Mouse (Mus musculus): ENCODE measurements around the gene Myct1. TPM values are rescaled to one million over a fixed set of nuclear protein-coding genes. Genes with fewer than 3 reads are reported as not detected.

Gene Myct1
- polyA plus RNA-seq (2015; fragmentation: Nextera tagmentation; extraction: Ambion mirVana) = 0.64 and 1.0 TPM in 2 replicates

- Histone ChIP-seq H3K4me2 (no peak within 1 kb of the TSS), H3K4me1 (no peaks in the 10 kb centered on the region), H3K27ac (no peak within 1 kb of the TSS), H3K27me3 (no peaks in the 10 kb centered on the region), H3K9me3 (replicated peaks) (no peaks in the 10 kb centered on the region), H3K4me3 (no peak within 1 kb of the TSS), H3K36me3 (ENCODE audit: poor library complexity, severe bottlenecking) (no peaks in the 10 kb centered on the region), H3K9ac (no peak within 1 kb of the TSS)
- 69% methylated on average over 5 of the region's 5 CpGs for WGBS
- no peak for ATAC-seq
These were observed at the start of gene Myct1 for GRCm38 (mm10) chr10:5593464-5593863. TSS of gene Myct1 (plus strand) at chr10:5593775.

- H3K4me2 ChIP-seq = no peak overlapping the region
- peaks cover 6% of the 10 kb centered on the region for H3K4me1 ChIP-seq
- H3K27me3 ChIP-seq = no peaks in the 10 kb centered on the region
- no peak overlapping the region for H3K27ac ChIP-seq
- no peak overlapping the region for H3K9ac ChIP-seq
- ATAC-seq = no peak
- no peaks in the 10 kb centered on the region for H3K36me3 ChIP-seq (ENCODE audit: poor library complexity, severe bottlenecking)
- no peaks in the 10 kb centered on the region for H3K9me3 ChIP-seq (replicated peaks)
- H3K4me3 ChIP-seq = no peak overlapping the region
- 96% methylated on average over 5 of the region's 5 CpGs for WGBS
These were observed 47.1 kb upstream of the Myct1 start for GRCm38 (mm10) chr10:5546428-5546827.

GRCm38 (mm10) chr10:5547769-5548168 lies 45.8 kb upstream of the Myct1 start:
- Histone ChIP-seq H3K36me3 (ENCODE audit: poor library complexity, severe bottlenecking) (no peaks in the 10 kb centered on the region), H3K27me3 (0 out of 2 replicates have a peak, but pooled peaks cover 2% of the 10 kb centered on the region), H3K9me3 (replicated peaks) (no peaks in the 10 kb centered on the region), H3K4me3 (no peak overlapping the region), H3K27ac (no peak overlapping the region), H3K4me2 (no peak overlapping the region), H3K9ac (no peak overlapping the region), H3K4me1 (peaks cover 6% of the 10 kb centered on the region)
- no peak for ATAC-seq
- 92% methylated on average over 9 of the region's 9 CpGs for WGBS

GRCm38 (mm10) chr10:5548651-5549050 lies 44.9 kb upstream of the Myct1 start:
- Histone ChIP-seq H3K27ac (no peak overlapping the region), H3K27me3 (0 out of 2 replicates have a peak, but pooled peaks cover 2% of the 10 kb centered on the region), H3K4me2 (no peak overlapping the region), H3K36me3 (ENCODE audit: poor library complexity, severe bottlenecking) (no peaks in the 10 kb centered on the region), H3K4me1 (peaks cover 6% of the 10 kb centered on the region), H3K4me3 (no peak overlapping the region), H3K9me3 (replicated peaks) (no peaks in the 10 kb centered on the region), H3K9ac (no peak overlapping the region)
- ATAC-seq = no peak
- 88% methylated on average over 2 of the region's 2 CpGs for WGBS

GRCm38 (mm10) chr10:5549871-5550167 lies 43.8 kb upstream of the Myct1 start:
- H3K4me2 ChIP-seq = peak overlapping the region; percentile 92
- peak overlapping the region; percentile 61 for H3K4me3 ChIP-seq
- H3K4me1 ChIP-seq = peaks cover 6% of the 10 kb centered on the region
- H3K9ac ChIP-seq = peak overlapping the region; percentile 71
- H3K9me3 ChIP-seq (replicated peaks) = no peaks in the 10 kb centered on the region
- ATAC-seq = no peak
- H3K36me3 ChIP-seq (ENCODE audit: poor library complexity, severe bottlenecking) = no peaks in the 10 kb centered on the region
- no peak overlapping the region for H3K27ac ChIP-seq
- 6% methylated on average over 6 of the region's 6 CpGs for WGBS
- H3K27me3 ChIP-seq = 0 out of 2 replicates have a peak, but pooled peaks cover 2% of the 10 kb centered on the region

- H3K4me3 ChIP-seq = peak overlapping the region; percentile 61
- no peaks in the 10 kb centered on the region for H3K9me3 ChIP-seq (replicated peaks)
- peak overlapping the region; percentile 71 for H3K9ac ChIP-seq
- under 1% methylated on average over 42 of the region's 44 CpGs for WGBS
- H3K36me3 ChIP-seq (ENCODE audit: poor library complexity, severe bottlenecking) = no peaks in the 10 kb centered on the region
- H3K4me2 ChIP-seq = peak overlapping the region; percentile 92
- peaks cover 6% of the 10 kb centered on the region for H3K4me1 ChIP-seq
- 0 out of 2 replicates have a peak, but pooled peaks cover 2% of the 10 kb centered on the region for H3K27me3 ChIP-seq
- peak overlapping the region; percentile 10; the same call in 1 of the 2 replicates for H3K27ac ChIP-seq
- peak; percentile 93 for ATAC-seq
These were observed 43.2 kb upstream of the Myct1 start for GRCm38 (mm10) chr10:5550168-5551021.

GRCm38 (mm10) chr10:5551382-5551781 lies 42.2 kb upstream of the Myct1 start, which contains the start of gene Syne1:
TSS of gene Syne1 (minus strand) at chr10:5551482.
- no peak for ATAC-seq
- 42% methylated on average over 5 of the region's 5 CpGs for WGBS
- H3K27ac ChIP-seq = peak within 1 kb of the TSS; percentile 10; the same call in 1 of the 2 replicates
- H3K4me1 ChIP-seq = peaks cover 6% of the 10 kb centered on the region
- H3K9me3 ChIP-seq (replicated peaks) = no peaks in the 10 kb centered on the region
- no peaks in the 10 kb centered on the region for H3K36me3 ChIP-seq (ENCODE audit: poor library complexity, severe bottlenecking)
- peak within 1 kb of the TSS; percentile 71 for H3K9ac ChIP-seq
- 0 out of 2 replicates have a peak, but pooled peaks cover 2% of the 10 kb centered on the region for H3K27me3 ChIP-seq
- H3K4me2 ChIP-seq = peak within 1 kb of the TSS; percentile 92
- H3K4me3 ChIP-seq = peak within 1 kb of the TSS; percentile 61

- H3K27me3 ChIP-seq = 0 out of 2 replicates have a peak, but pooled peaks cover 2% of the 10 kb centered on the region
- H3K4me2 ChIP-seq = no peak overlapping the region
- WGBS = 21% methylated on average over 5 of the region's 5 CpGs
- H3K27ac ChIP-seq = no peak overlapping the region
- no peaks in the 10 kb centered on the region for H3K36me3 ChIP-seq (ENCODE audit: poor library complexity, severe bottlenecking)
- no peak for ATAC-seq
- no peak overlapping the region for H3K9ac ChIP-seq
- no peak overlapping the region for H3K4me3 ChIP-seq
- H3K4me1 ChIP-seq = peaks cover 2% of the 10 kb centered on the region
- no peaks in the 10 kb centered on the region for H3K9me3 ChIP-seq (replicated peaks)
These were observed 38.6 kb upstream of the Myct1 start for GRCm38 (mm10) chr10:5554941-5555340.

GRCm38 (mm10) chr10:5558808-5559207 lies 34.8 kb upstream of the Myct1 start:
- ATAC-seq = no peak
- Histone ChIP-seq H3K4me3 (no peak overlapping the region), H3K9me3 (replicated peaks) (no peaks in the 10 kb centered on the region), H3K27me3 (no peaks in the 10 kb centered on the region), H3K36me3 (ENCODE audit: poor library complexity, severe bottlenecking) (no peaks in the 10 kb centered on the region), H3K4me1 (no peaks in the 10 kb centered on the region), H3K27ac (no peak overlapping the region), H3K4me2 (no peak overlapping the region), H3K9ac (no peak overlapping the region)

- Histone ChIP-seq H3K27me3 (no peaks in the 10 kb centered on the region), H3K4me3 (no peak overlapping the region), H3K9ac (no peak overlapping the region), H3K9me3 (replicated peaks) (no peaks in the 10 kb centered on the region), H3K4me2 (no peak overlapping the region), H3K36me3 (ENCODE audit: poor library complexity, severe bottlenecking) (no peaks in the 10 kb centered on the region), H3K27ac (no peak overlapping the region), H3K4me1 (no peaks in the 10 kb centered on the region)
- ATAC-seq = no peak
- WGBS = 87% methylated on average over 4 of the region's 4 CpGs
These were observed 33.0 kb upstream of the Myct1 start for GRCm38 (mm10) chr10:5560526-5560925.

- Histone ChIP-seq H3K27me3 (no peaks in the 10 kb centered on the region), H3K27ac (no peak overlapping the region), H3K4me2 (no peak overlapping the region), H3K36me3 (ENCODE audit: poor library complexity, severe bottlenecking) (no peaks in the 10 kb centered on the region), H3K9me3 (replicated peaks) (no peaks in the 10 kb centered on the region), H3K4me1 (no peaks in the 10 kb centered on the region), H3K9ac (no peak overlapping the region), H3K4me3 (no peak overlapping the region)
- 89% methylated on average over 4 of the region's 4 CpGs for WGBS
- no peak for ATAC-seq
These were observed 31.9 kb upstream of the Myct1 start for GRCm38 (mm10) chr10:5561706-5562105.

GRCm38 (mm10) chr10:5568991-5569390 lies 24.6 kb upstream of the Myct1 start:
- Histone ChIP-seq H3K9me3 (replicated peaks) (no peaks in the 10 kb centered on the region), H3K4me2 (no peak overlapping the region), H3K36me3 (ENCODE audit: poor library complexity, severe bottlenecking) (no peaks in the 10 kb centered on the region), H3K9ac (no peak overlapping the region), H3K4me3 (no peak overlapping the region), H3K27ac (no peak overlapping the region), H3K27me3 (no peaks in the 10 kb centered on the region), H3K4me1 (no peaks in the 10 kb centered on the region)
- ATAC-seq = no peak
- WGBS = 98% methylated on average over 4 of the region's 4 CpGs
